Mouse (Mus musculus): ENCODE measurements around the gene Gm32717.
"Not testable (repeated sequence)": the region's sequence is repeated elsewhere in the genome, so short reads cannot be mapped to it uniquely, and the experiment has no call there.

Gene Gm32717

DNA sequence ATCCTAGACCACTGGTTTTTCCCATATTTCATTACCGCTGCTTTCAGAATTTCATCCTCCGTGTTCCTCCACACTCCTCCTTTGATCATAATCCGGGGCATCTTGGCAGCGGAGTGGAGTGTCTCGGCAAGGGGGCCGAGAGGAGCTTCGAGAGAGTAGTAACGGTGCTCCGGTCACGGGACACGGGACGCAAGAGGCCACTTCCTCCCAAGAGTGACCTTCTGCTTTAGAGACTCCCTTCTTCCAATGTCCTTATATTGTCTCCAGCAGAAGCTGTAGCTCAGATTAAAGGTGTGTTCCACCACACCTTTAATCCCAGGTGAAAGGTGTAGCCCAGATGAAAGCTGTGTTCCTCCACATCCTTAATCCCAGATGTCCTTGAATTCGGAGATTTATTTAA is at the start of gene Gm32717:
Gm32717 (minus strand) TSS at position 101 of the 400 bp plus-strand sequence.
- in situ Hi-C loops (cut with MboI, MseI): loop anchor here in 1 of 2 experiments (25.0 kb wide), 1 partner anchor 122 kb away; the partner anchor contains the start of gene Gm9049

DNA sequence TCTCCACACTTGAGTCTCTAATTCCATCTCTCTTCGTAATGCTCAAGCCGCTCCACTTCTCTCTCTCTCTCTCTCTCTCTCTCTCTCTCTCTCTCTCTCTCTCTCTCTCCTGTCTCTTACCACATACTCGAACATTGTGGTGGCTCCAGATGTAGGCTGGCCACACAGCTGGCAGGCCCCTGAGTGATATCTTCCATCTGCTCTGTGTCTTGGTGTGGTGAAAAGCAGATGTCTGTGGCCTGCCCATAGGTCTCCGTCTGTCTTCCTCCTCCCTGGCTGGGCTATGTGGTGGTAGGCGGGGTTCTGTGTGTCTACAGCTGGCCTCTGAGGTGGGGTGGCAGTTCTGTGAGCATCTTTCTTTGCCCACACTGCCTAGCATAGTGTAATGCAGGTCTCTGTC is 42.4 kb upstream of the Gm32717 start:
- in situ Hi-C loops (cut with MboI, MseI): not testable (repeated sequence)

GRCm38 (mm10) chr10:118282565-118282964 is 42.0 kb upstream of the Gm32717 start:
- in situ Hi-C loops (cut with MboI, MseI): not testable (repeated sequence)

DNA sequence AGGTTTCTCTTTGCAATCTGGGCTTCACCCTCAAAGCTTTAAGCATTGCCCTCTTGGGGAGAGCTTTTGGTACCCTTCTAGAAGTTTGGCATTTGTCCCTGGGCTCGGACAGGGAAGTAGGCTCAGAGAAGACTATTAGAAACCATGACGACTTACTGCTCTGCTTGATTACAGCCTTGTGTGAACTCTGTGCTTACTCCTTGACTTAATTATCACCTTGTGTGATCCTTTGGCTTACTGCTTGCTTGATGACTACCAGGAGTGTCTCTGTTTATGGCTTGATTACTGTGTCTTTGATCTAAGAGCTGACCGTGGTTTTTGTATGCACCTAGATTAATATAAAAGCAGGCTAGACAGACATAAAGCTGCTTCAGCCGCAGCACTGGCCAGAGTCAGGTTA is 37.5 kb upstream of the Gm32717 start:
- in situ Hi-C loops (cut with MboI, MseI): not testable (repeated sequence)

DNA sequence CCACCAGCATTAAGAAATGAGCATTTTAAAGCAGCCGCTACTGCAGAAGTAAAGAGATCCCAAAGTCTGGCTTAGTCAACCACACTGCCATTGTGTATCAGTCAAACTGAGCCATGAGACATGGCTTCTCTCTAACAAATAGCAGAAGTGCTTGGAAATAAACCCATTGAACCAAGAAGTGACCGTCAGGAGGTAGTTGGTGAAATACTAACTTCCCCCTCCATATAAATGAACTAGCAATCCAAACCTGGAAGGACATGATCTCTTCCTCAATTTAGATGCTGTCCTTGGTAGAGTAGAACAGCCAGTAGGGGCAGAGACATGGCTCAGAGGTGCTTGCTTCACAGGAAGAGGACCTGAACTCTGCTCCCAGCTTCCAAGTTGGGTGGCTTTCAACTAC is 30.8 kb upstream of the Gm32717 start:
- in situ Hi-C loops (cut with MboI, MseI): loop anchor here in 1 of 2 experiments (25.0 kb wide), 1 partner anchor 109 kb away; no protein-coding TSS in a partner anchor

DNA sequence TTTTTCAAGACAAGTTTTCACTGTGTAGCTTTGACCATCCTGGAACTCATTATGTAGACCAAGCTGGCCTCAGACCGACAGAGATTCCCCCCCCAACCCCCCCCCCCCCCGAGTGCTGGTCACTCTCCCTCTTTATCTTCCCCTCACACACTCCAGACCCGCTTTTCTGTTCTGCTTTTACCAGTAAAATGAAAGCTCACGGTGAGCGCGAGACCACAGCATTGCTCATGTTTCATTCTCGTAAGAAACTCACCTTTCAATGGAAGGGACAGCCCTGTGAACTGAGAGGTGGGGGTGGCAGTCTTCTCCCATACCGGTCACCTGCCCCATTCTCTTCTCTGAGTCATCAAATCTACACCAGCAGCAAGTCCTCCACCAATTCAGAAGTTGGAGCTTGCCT is 28.2 kb upstream of the Gm32717 start:
- in situ Hi-C loops (cut with MboI, MseI): loop anchor here (10.0 to 25.0 kb wide), 2 partner anchors 104 to 107 kb away; no protein-coding TSS in a partner anchor

DNA sequence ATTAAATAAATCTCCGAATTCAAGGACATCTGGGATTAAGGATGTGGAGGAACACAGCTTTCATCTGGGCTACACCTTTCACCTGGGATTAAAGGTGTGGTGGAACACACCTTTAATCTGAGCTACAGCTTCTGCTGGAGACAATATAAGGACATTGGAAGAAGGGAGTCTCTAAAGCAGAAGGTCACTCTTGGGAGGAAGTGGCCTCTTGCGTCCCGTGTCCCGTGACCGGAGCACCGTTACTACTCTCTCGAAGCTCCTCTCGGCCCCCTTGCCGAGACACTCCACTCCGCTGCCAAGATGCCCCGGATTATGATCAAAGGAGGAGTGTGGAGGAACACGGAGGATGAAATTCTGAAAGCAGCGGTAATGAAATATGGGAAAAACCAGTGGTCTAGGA is 17.8 kb upstream of the Gm32717 start, which contains the start of gene Gm32802:
Gm32802 (plus strand) TSS at position 301 of the 400 bp plus-strand sequence.
- in situ Hi-C loops (cut with MboI, MseI): loop anchor here in 1 of 2 experiments (25.0 kb wide), 1 partner anchor 96 kb away; no protein-coding TSS in a partner anchor

- in situ Hi-C loops (cut with MboI, MseI): loop anchor here in 1 of 2 experiments (5.0 to 25.0 kb wide), 2 partner anchors 89 to 106 kb away; no protein-coding TSS in a partner anchor
Measured at GRCm38 (mm10) chr10:118250852-118251295, 10.3 kb upstream of the Gm32717 start.

- in situ Hi-C loops (cut with MboI, MseI): loop anchor here in 1 of 2 experiments (25.0 kb wide), 1 partner anchor 113 kb away; the partner anchor contains the start of gene Gm9049
Measured at GRCm38 (mm10) chr10:118249006-118249595, 8.5 kb upstream of the Gm32717 start.

DNA sequence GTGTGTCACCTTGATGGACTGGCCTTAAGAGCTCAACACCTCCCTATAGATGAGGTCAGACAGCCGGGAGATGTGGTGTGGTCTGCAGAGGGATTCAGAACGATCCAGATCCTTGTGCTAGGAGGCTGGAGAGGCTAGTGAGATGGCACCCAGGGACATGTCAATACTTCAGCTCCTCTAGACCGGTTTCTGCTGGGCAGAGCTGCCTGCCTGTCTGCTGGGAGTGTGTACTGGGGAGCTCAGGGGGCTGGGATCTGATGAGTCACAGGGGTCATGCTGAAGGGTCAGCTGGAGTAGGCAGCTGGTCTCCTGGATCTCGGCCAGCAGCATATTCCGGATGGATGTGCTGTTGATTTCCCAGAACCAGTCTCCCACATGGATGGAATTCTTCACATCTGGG is 8.0 kb downstream of the Gm32717 start:
- in situ Hi-C loops (cut with MboI, MseI): loop anchor here in 1 of 2 experiments (10.0 to 25.0 kb wide), 2 partner anchors 68 to 130 kb away; partner anchors contain the start of gene Gm9049

DNA sequence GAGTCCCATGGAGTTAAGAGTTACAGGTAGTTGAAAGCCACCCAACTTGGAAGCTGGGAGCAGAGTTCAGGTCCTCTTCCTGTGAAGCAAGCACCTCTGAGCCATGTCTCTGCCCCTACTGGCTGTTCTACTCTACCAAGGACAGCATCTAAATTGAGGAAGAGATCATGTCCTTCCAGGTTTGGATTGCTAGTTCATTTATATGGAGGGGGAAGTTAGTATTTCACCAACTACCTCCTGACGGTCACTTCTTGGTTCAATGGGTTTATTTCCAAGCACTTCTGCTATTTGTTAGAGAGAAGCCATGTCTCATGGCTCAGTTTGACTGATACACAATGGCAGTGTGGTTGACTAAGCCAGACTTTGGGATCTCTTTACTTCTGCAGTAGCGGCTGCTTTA is 13.0 kb downstream of the Gm32717 start:
- in situ Hi-C loops (cut with MboI, MseI): loop anchor here in 1 of 2 experiments (25.0 kb wide), 1 partner anchor 135 kb away; the partner anchor contains the start of gene Gm9049

DNA sequence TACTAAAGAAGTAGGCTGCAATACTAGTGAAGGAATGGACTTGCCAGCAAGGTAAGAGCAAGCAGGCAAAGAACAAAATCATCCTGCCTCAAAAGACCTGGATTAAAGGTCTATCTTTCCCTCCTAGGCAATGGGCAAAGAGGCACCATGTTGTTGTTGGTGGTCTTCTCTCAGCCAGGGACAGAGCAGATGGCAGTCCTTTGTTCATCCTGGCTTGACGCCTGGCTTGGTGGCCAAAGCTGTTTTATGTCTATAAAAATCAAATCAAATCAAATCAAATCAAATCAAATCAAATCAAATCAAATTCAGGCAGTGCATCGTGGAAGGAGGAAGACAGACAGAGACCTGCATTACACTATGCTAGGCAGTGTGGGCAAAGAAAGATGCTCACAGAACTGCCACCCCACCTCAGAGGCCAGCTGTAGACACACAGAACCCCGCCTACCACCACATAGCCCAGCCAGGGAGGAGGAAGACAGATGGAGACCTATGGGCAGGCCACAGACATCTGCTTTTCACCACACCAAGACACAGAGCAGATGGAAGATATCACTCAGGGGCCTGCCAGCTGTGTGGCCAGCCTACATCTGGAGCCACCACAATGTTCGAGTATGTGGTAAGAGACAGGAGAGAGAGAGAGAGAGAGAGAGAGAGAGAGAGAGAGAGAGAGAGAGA is 24.7 kb downstream of the Gm32717 start:
- in situ Hi-C loops (cut with MboI, MseI): not testable (repeated sequence)

DNA sequence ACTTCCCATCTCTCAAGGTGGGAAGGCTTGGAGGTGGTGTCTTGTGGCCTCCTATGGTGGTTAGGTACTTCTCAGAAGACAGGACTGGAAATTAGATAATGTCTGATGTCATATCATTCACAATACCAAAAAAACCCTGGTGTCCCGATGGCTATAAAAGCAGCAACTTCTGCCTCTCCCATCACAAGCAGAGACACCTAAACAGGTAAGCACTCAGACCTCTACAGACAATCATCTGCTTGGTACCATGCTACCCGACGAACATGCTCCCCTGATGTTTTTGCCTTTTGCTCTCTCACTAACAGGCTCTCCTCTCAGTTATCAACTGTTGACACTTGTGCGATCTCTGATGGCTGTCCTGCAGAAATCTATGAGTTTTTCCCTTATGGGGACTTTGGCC is 35.9 kb downstream of the Gm32717 start, which contains the start of gene Il22:
Il22 (plus strand) TSS at position 301 of the 400 bp plus-strand sequence.
- in situ Hi-C loops (cut with MboI, MseI): loop anchor here (5.0 kb wide), 1 partner anchor 88 kb away; no protein-coding TSS in a partner anchor

GRCm38 (mm10) chr10:118195150-118195549 is 45.4 kb downstream of the Gm32717 start:
- in situ Hi-C loops (cut with MboI, MseI): not testable (repeated sequence)

Measured in T-helper 17 cell (primary cell).